Comparison of ENCODE assay signal across 10 mouse cellular contexts in genomic region chr4:56070664-56071334, GRCm38 (mm10).
DNase-seq lines count a peak whose midpoint lies in the region; ATAC-seq lines count a peak whose summit lies in the region.
"Had no signal": no experiment of that assay in that cellular context is flagged by ENCODE, and none has a peak within 500 bp of the region (broad histone marks: within the 10 kb centered on the region; RNA-seq: fewer than 3 reads in every experiment).

No protein-coding gene starts in this region.

- H3K4me3 ChIP-seq in heart, embryonic 11.5 days (ENCODE audit: low read depth, low read length), result no peak overlapping the region
- H3K4me3 ChIP-seq: erythroblast, embryonic 14.5 days; liver, embryonic 13.5 days had no signal

- ATAC-seq in heart, embryonic 11.5 days (replicated peaks; ENCODE audit: insufficient number of reproducible peaks, low FRiP score, low TSS enrichment), result no peak

- no peak overlapping the region for H3K9ac ChIP-seq in heart, embryonic 11.5 days (ENCODE audit: low read depth, low read length)
- H3K9ac ChIP-seq: liver, embryonic 13.5 days had no signal

- no peak overlapping the region for H3K4me2 ChIP-seq in heart, embryonic 11.5 days
- H3K4me2 ChIP-seq: liver, embryonic 13.5 days had no signal

- H3K27ac ChIP-seq in heart, embryonic 11.5 days (ENCODE audit: low read depth, low read length), result no peak overlapping the region
- H3K27ac ChIP-seq: liver, embryonic 13.5 days had no signal

- no peaks in the 10 kb centered on the region for H3K27me3 ChIP-seq in heart, embryonic 11.5 days (ENCODE audit: control insufficient read depth, insufficient read depth, low read length)
- H3K27me3 ChIP-seq: liver, embryonic 13.5 days had no signal

- DNase-seq in heart, adult 11 months, result peak; percentile 98
- peak; percentile 20 to 32 for DNase-seq in CD8-positive naive resting alpha-beta T cell, adult 2 months (ENCODE audit: low read depth in 2 of 2, low spot score in 2 of 2)
- peak; percentile 13 to 43 for DNase-seq in frontal cortex, adult 2 months (ENCODE audit: extremely low spot score in 1 of 2, low spot score in 1 of 2)
- DNase-seq in kidney, postnatal 25 days, result peak; percentile 62 to 65
- DNase-seq in lung, postnatal 4 days, result peak; percentile 65 to 75
- no peak for DNase-seq in testis, postnatal 10 days (ENCODE audit: low spot score)
- no peak for DNase-seq in embryo, embryonic 11 days
- DNase-seq: liver, embryonic 13.5 days had no signal

- no peaks in the 10 kb centered on the region for H3K4me1 ChIP-seq in heart, embryonic 11.5 days (ENCODE audit: control insufficient read depth, insufficient read depth, low read length)
- H3K4me1 ChIP-seq: liver, embryonic 13.5 days had no signal

- WGBS in heart, embryonic 11.5 days (ENCODE audit: insufficient replicate concordance), result 72% methylated on average over 6 of the region's 6 CpGs

- no peaks in the 10 kb centered on the region for H3K36me3 ChIP-seq in heart, embryonic 11.5 days (ENCODE audit: control insufficient read depth, insufficient read depth, low read length)
- H3K36me3 ChIP-seq: liver, embryonic 13.5 days had no signal

- no peaks in the 10 kb centered on the region for H3K9me3 ChIP-seq in heart, embryonic 11.5 days (replicated peaks; ENCODE audit: control insufficient read depth, low read length)
- H3K9me3 ChIP-seq: liver, embryonic 13.5 days had no signal

Comparison
In these comparisons a context has a peak if more than half of its experiments do, and no peak if none do; other contexts are left out.
1. DNase-seq: peak in heart, adult 11 months (single experiment), CD8-positive naive resting alpha-beta T cell, adult 2 months (2 of 2), frontal cortex, adult 2 months (2 of 2), kidney, postnatal 25 days (2 of 2) and lung, postnatal 4 days (2 of 2); none in testis, postnatal 10 days (single experiment) and embryo, embryonic 11 days (single experiment).